Mouse (Mus musculus) hindbrain, embryonic 13.5 days (tissue): ENCODE data around the gene D130043K22Rik. TPM values are rescaled to one million over a fixed set of nuclear protein-coding genes. Genes with fewer than 3 reads are reported as not detected.

Experiments
- ATAC-seq: fragments of 200-750 bp; cut with Nextera tagmentation; 2 replicates; pipeline ENCODE4 v1.8.0; 2017; ENCODE audit warnings: moderate TSS enrichment; ENCODE audit not compliant: low FRiP score
- H3K27ac ChIP-seq: fragments of 300-500 bp; sonication (generic); 2 replicates; pipeline ENCODE4 v1.5.1; 2015; ENCODE audit warnings: inconsistent platforms, mild to moderate bottlenecking, moderate library complexity
- H3K27me3 ChIP-seq: fragments of 300-500 bp; sonication (generic); 2 replicates; pipeline ENCODE4 v1.6.1; 2015; ENCODE audit warnings: mild to moderate bottlenecking, inconsistent platforms
- H3K36me3 ChIP-seq: fragments of 300-500 bp; sonication (generic); 2 replicates; pipeline ENCODE4 v1.6.1; 2015; ENCODE audit warnings: mild to moderate bottlenecking, inconsistent platforms
- H3K4me1 ChIP-seq: fragments of 300-500 bp; sonication (generic); replicated peaks from 2 replicates; pipeline ENCODE4 v1.6.1; 2015; ENCODE audit warnings: inconsistent platforms
- H3K4me2 ChIP-seq: fragments of 300-500 bp; sonication (generic); 2 replicates; pipeline ENCODE4 v1.6.1; 2015; ENCODE audit warnings: inconsistent platforms, mild to moderate bottlenecking, moderate library complexity
- H3K4me3 ChIP-seq: fragments of 300-500 bp; sonication (generic); 2 replicates; pipeline ENCODE4 v1.5.1; 2015; ENCODE audit warnings: mild to moderate bottlenecking, inconsistent platforms
- H3K9ac ChIP-seq: fragments of 300-500 bp; sonication (generic); 2 replicates; pipeline ENCODE4 v1.6.1; 2015; ENCODE audit warnings: mild to moderate bottlenecking, inconsistent platforms
- H3K9me3 ChIP-seq: fragments of 300-500 bp; sonication (generic); 2 replicates; pipeline ENCODE4 v1.6.1; 2016; ENCODE audit warnings: inconsistent platforms
- WGBS: fragments of 180-500 bp; shearing (Covaris S2); methylation state at CpG from one replicate; pipeline ENCODE4 v1.1.7; 2015; 5-methylcytosine and 5-hydroxymethylcytosine counted together
- polyA plus RNA-seq: library from polyadenylated mRNA; unstranded; fragments of >200 nt; fragmentation: Nextera tagmentation; extraction: Ambion mirVana; gene quantifications from 2 replicates; pipeline ENCODE4 v1.2.1, GENCODE M21; 2015

Gene D130043K22Rik
- polyA plus RNA-seq, 1 experiment from 2014 or later, result 4.0 TPM

GRCm38 (mm10) chr13:24942512-24943282 is 97.8 kb downstream of the D130043K22Rik start, which contains the start of gene Gpld1:
Gene Gpld1, plus strand, starts transcription at chr13:24943152.
- no peak within 1 kb of the TSS for H3K4me3 ChIP-seq
- H3K9me3 ChIP-seq, result no peaks in the 10 kb centered on the region
- H3K4me2 ChIP-seq, result 0 out of 2 replicates have a peak within 1 kb of the TSS, but pooled peaks have one; percentile 17
- H3K27me3 ChIP-seq, result no peaks in the 10 kb centered on the region
- no peak within 1 kb of the TSS for H3K9ac ChIP-seq
- H3K4me1 ChIP-seq, result peaks cover 28% of the 10 kb centered on the region
- H3K27ac ChIP-seq, result no peak within 1 kb of the TSS
- no peak for ATAC-seq
- 48% methylated on average over 17 of the region's 17 CpGs for WGBS
- H3K36me3 ChIP-seq, result no peaks in the 10 kb centered on the region

- H3K4me2 ChIP-seq, result no peak overlapping the region
- no peaks in the 10 kb centered on the region for H3K27me3 ChIP-seq
- H3K4me1 ChIP-seq, result peaks cover 23% of the 10 kb centered on the region
- ATAC-seq, result no peak
- H3K27ac ChIP-seq, result no peak overlapping the region
- no peak overlapping the region for H3K4me3 ChIP-seq
- no peak overlapping the region for H3K9ac ChIP-seq
- no peaks in the 10 kb centered on the region for H3K9me3 ChIP-seq
- WGBS, result 79% methylated on average over 8 of the region's 8 CpGs
- H3K36me3 ChIP-seq, result no peaks in the 10 kb centered on the region
Measured at GRCm38 (mm10) chr13:24943303-24943702, 98.4 kb downstream of the D130043K22Rik start.

GRCm38 (mm10) chr13:24945567-24945966 is 100.6 kb downstream of the D130043K22Rik start:
- H3K4me2 ChIP-seq, result no peak overlapping the region
- H3K27me3 ChIP-seq, result no peaks in the 10 kb centered on the region
- 12% methylated on average over 4 of the region's 4 CpGs for WGBS
- no peak overlapping the region for H3K4me3 ChIP-seq
- peak; percentile 68 for ATAC-seq
- H3K36me3 ChIP-seq, result no peaks in the 10 kb centered on the region
- H3K4me1 ChIP-seq, result peaks cover 18% of the 10 kb centered on the region
- no peak overlapping the region for H3K9ac ChIP-seq
- H3K27ac ChIP-seq, result no peak overlapping the region
- no peaks in the 10 kb centered on the region for H3K9me3 ChIP-seq

GRCm38 (mm10) chr13:24947158-24947557 is 102.2 kb downstream of the D130043K22Rik start:
- ATAC-seq, result no peak
- H3K36me3 ChIP-seq, result no peaks in the 10 kb centered on the region

GRCm38 (mm10) chr13:24948870-24949269 is 103.9 kb downstream of the D130043K22Rik start:
- Histone ChIP-seq H3K9ac (no peak overlapping the region), H3K36me3 (no peaks in the 10 kb centered on the region), H3K9me3 (no peaks in the 10 kb centered on the region), H3K27me3 (no peaks in the 10 kb centered on the region; the same call in 1 of the 2 replicates), H3K27ac (no peak overlapping the region), H3K4me2 (no peak overlapping the region), H3K4me3 (no peak overlapping the region), H3K4me1 (0 out of 2 replicates have a peak, but pooled peaks cover 3% of the 10 kb centered on the region)
- no peak for ATAC-seq
- 88% methylated on average over 6 of the region's 6 CpGs for WGBS

More at GRCm38 (mm10) chr13:24947158-24947557, 102.2 kb downstream of the D130043K22Rik start:
- WGBS, result 90% methylated on average over 5 of the region's 5 CpGs
- H3K4me1 ChIP-seq, result peaks cover 8% of the 10 kb centered on the region; the same call in 1 of the 2 replicates
- H3K4me3 ChIP-seq, result no peak overlapping the region
- H3K9me3 ChIP-seq, result no peaks in the 10 kb centered on the region
- no peak overlapping the region for H3K4me2 ChIP-seq
- H3K27me3 ChIP-seq, result no peaks in the 10 kb centered on the region
- H3K9ac ChIP-seq, result no peak overlapping the region
- H3K27ac ChIP-seq, result no peak overlapping the region

Other genes with a start within 250 kb of the D130043K22Rik start
- gene Armh2, start 103.9 kb upstream of the D130043K22Rik start, polyA plus RNA-seq, result not detected in 2 replicates
- 28.0 and 28.1 TPM in 2 replicates for gene Gmnn, start 83.2 kb upstream of the D130043K22Rik start, polyA plus RNA-seq
- 22.6 and 23.4 TPM in 2 replicates for gene BC005537, start 43.5 kb upstream of the D130043K22Rik start, polyA plus RNA-seq
- 47.1 and 48.5 TPM in 2 replicates for gene Acot13, start 13.6 kb upstream of the D130043K22Rik start, polyA plus RNA-seq
- gene Tdp2, start 13.5 kb upstream of the D130043K22Rik start, polyA plus RNA-seq, result 40.6 and 41.2 TPM in 2 replicates
- 8.7 and 9.8 TPM in 2 replicates for gene Aldh5a1, start 92.5 kb downstream of the D130043K22Rik start, polyA plus RNA-seq
- 1.3 and 1.4 TPM in 2 replicates for gene Gpld1, start 98.0 kb downstream of the D130043K22Rik start, polyA plus RNA-seq
- 18.1 and 19.8 TPM in 2 replicates for gene Mrs2, start 175.2 kb downstream of the D130043K22Rik start, polyA plus RNA-seq
- 2.9 and 5.0 TPM in 2 replicates for gene Dcdc2a, start 210.9 kb downstream of the D130043K22Rik start, polyA plus RNA-seq